Mouse (Mus musculus) brain, adult 2 months (tissue): ENCODE measurements around the gene Dok5.
A peak's percentile ranks its signal among the peaks of the same experiment; 100 is the strongest.

Experiments
- DNase-seq: peaks from one replicate; pipeline ENCODE4 v3.0.0; 2011; ENCODE audit warnings: low read depth, low spot score

Gene Dok5

GRCm38 (mm10) chr2:170791332-170792017 is 59.9 kb downstream of the Dok5 start:
- DNase-seq: peak; percentile 68

- DNase-seq: no peak
These were observed 63.6 kb downstream of the Dok5 start for GRCm38 (mm10) chr2:170795242-170795641.

- no peak for DNase-seq
These were observed 71.4 kb downstream of the Dok5 start for GRCm38 (mm10) chr2:170802984-170803383.

- DNase-seq: no peak
These were observed 76.1 kb downstream of the Dok5 start for GRCm38 (mm10) chr2:170807555-170808258.

- no peak for DNase-seq
These were observed 76.7 kb downstream of the Dok5 start for GRCm38 (mm10) chr2:170808259-170808789.

- DNase-seq: peak; percentile 98
These were observed 79.7 kb downstream of the Dok5 start for GRCm38 (mm10) chr2:170811356-170811755.

- DNase-seq: no peak
These were observed 84.7 kb downstream of the Dok5 start for GRCm38 (mm10) chr2:170816302-170816701.

- DNase-seq: no peak
These were observed 85.6 kb downstream of the Dok5 start for GRCm38 (mm10) chr2:170817112-170817703.

- DNase-seq: peak; percentile 52
These were observed 95.3 kb downstream of the Dok5 start for GRCm38 (mm10) chr2:170826821-170827441.

- no peak for DNase-seq
These were observed 97.2 kb downstream of the Dok5 start for GRCm38 (mm10) chr2:170828757-170829156.

- no peak for DNase-seq
These were observed 97.6 kb downstream of the Dok5 start for GRCm38 (mm10) chr2:170829191-170829611.

- peak; percentile 56 for DNase-seq
These were observed 98.4 kb downstream of the Dok5 start for GRCm38 (mm10) chr2:170829988-170830387.

- DNase-seq: peak; percentile 81
These were observed 105.3 kb downstream of the Dok5 start for GRCm38 (mm10) chr2:170836862-170837261.

- no peak for DNase-seq
These were observed 105.8 kb downstream of the Dok5 start for GRCm38 (mm10) chr2:170837363-170837762.

GRCm38 (mm10) chr2:170837824-170838557 is 106.4 kb downstream of the Dok5 start:
- no peak for DNase-seq

- no peak for DNase-seq
These were observed 109.9 kb downstream of the Dok5 start for GRCm38 (mm10) chr2:170841441-170841965.

GRCm38 (mm10) chr2:170845511-170845910 is 113.9 kb downstream of the Dok5 start:
- no peak for DNase-seq

GRCm38 (mm10) chr2:170850058-170850457 is 118.5 kb downstream of the Dok5 start:
- DNase-seq: no peak

GRCm38 (mm10) chr2:170852337-170852736 is 120.7 kb downstream of the Dok5 start:
- no peak for DNase-seq

GRCm38 (mm10) chr2:170855210-170855609 is 123.6 kb downstream of the Dok5 start:
- DNase-seq: peak; percentile 63

- DNase-seq: peak; percentile 32
These were observed 124.5 kb downstream of the Dok5 start for GRCm38 (mm10) chr2:170856085-170856484.
